Mouse (Mus musculus): ENCODE measurements at regions not wholly inside any gene's neighbourhood (a gene's known extent, or its start where the extent isn't known, plus 50 kb on each side); places are given as distances from the start of the nearest gene placed in this dataset.

- Histone ChIP-seq H3K9me3 (ENCODE audit: low read length) (0 out of 2 replicates have a peak, but pooled peaks cover 4% of the 10 kb centered on the region), H3K36me3 (ENCODE audit: insufficient read depth, low read length) (no peaks in the 10 kb centered on the region), H3K27me3 (ENCODE audit: insufficient read depth, low read length) (no peaks in the 10 kb centered on the region), H3K4me2 (replicated peaks; ENCODE audit: low read depth, low read length) (no peak overlapping the region), H3K27ac (ENCODE audit: low read length) (no peak overlapping the region), H3K9ac (replicated peaks; ENCODE audit: low read length) (no peak overlapping the region), H3K4me3 (ENCODE audit: low read length) (no peak overlapping the region), H3K4me1 (ENCODE audit: insufficient read depth, low read length) (no peaks in the 10 kb centered on the region)
- WGBS = 87% methylated on average over 7 of the region's 7 CpGs
- no peak for ATAC-seq (ENCODE audit: low FRiP score, low TSS enrichment)
These were observed 191.9 kb upstream of the Msx2 start for GRCm38 (mm10) chr13:53664631-53665230.

- Histone ChIP-seq H3K36me3 (ENCODE audit: insufficient read depth, low read length) (no peaks in the 10 kb centered on the region), H3K27ac (ENCODE audit: low read length) (no peak overlapping the region), H3K9ac (replicated peaks; ENCODE audit: low read length) (no peak overlapping the region), H3K4me1 (ENCODE audit: insufficient read depth, low read length) (no peaks in the 10 kb centered on the region), H3K4me2 (replicated peaks; ENCODE audit: low read depth, low read length) (no peak overlapping the region), H3K27me3 (ENCODE audit: insufficient read depth, low read length) (no peaks in the 10 kb centered on the region), H3K9me3 (ENCODE audit: low read length) (no peaks in the 10 kb centered on the region), H3K4me3 (ENCODE audit: low read length) (no peak overlapping the region)
- ATAC-seq (ENCODE audit: low FRiP score, low TSS enrichment) = no peak
- 40% methylated on average over 4 of the region's 4 CpGs for WGBS
These were observed 180.0 kb upstream of the Msx2 start for GRCm38 (mm10) chr13:53652826-53653225.

GRCm38 (mm10) chr13:53648353-53648752 lies 175.5 kb upstream of the Msx2 start:
- Histone ChIP-seq H3K4me3 (ENCODE audit: low read length) (no peak overlapping the region), H3K9ac (replicated peaks; ENCODE audit: low read length) (no peak overlapping the region), H3K27ac (ENCODE audit: low read length) (no peak overlapping the region), H3K4me1 (ENCODE audit: insufficient read depth, low read length) (no peaks in the 10 kb centered on the region), H3K9me3 (ENCODE audit: low read length) (no peaks in the 10 kb centered on the region), H3K36me3 (ENCODE audit: insufficient read depth, low read length) (no peaks in the 10 kb centered on the region), H3K27me3 (ENCODE audit: insufficient read depth, low read length) (no peaks in the 10 kb centered on the region), H3K4me2 (replicated peaks; ENCODE audit: low read depth, low read length) (no peak overlapping the region)
- ATAC-seq (ENCODE audit: low FRiP score, low TSS enrichment) = no peak
- WGBS = 94% methylated on average over 15 of the region's 15 CpGs

- H3K9ac ChIP-seq (replicated peaks; ENCODE audit: low read length) = no peak overlapping the region
- H3K27ac ChIP-seq (ENCODE audit: low read length) = no peak overlapping the region
- no peaks in the 10 kb centered on the region for H3K27me3 ChIP-seq (ENCODE audit: insufficient read depth, low read length)
- no peaks in the 10 kb centered on the region for H3K9me3 ChIP-seq (ENCODE audit: low read length)
- H3K4me3 ChIP-seq (ENCODE audit: low read length) = no peak overlapping the region
- H3K36me3 ChIP-seq (ENCODE audit: insufficient read depth, low read length) = no peaks in the 10 kb centered on the region
- H3K4me1 ChIP-seq (ENCODE audit: insufficient read depth, low read length) = no peaks in the 10 kb centered on the region
- ATAC-seq (ENCODE audit: low FRiP score, low TSS enrichment) = no peak
- H3K4me2 ChIP-seq (replicated peaks; ENCODE audit: low read depth, low read length) = no peak overlapping the region
- 76% methylated on average over 5 of the region's 5 CpGs for WGBS
These were observed 169.7 kb upstream of the Msx2 start for GRCm38 (mm10) chr13:53642557-53642956.

- no peaks in the 10 kb centered on the region for H3K27me3 ChIP-seq (ENCODE audit: insufficient read depth, low read length)
- no peak overlapping the region for H3K4me2 ChIP-seq (replicated peaks; ENCODE audit: low read depth, low read length)
- H3K4me1 ChIP-seq (ENCODE audit: insufficient read depth, low read length) = no peaks in the 10 kb centered on the region
- no peak overlapping the region for H3K27ac ChIP-seq (ENCODE audit: low read length)
- no peaks in the 10 kb centered on the region for H3K36me3 ChIP-seq (ENCODE audit: insufficient read depth, low read length)
- 82% methylated on average over 5 of the region's 5 CpGs for whole genome bisulfite sequencing
- H3K4me3 ChIP-seq (ENCODE audit: low read length) = no peak overlapping the region
- no peaks in the 10 kb centered on the region for H3K9me3 ChIP-seq (ENCODE audit: low read length)
- no peak for ATAC-seq (ENCODE audit: low FRiP score, low TSS enrichment)
- H3K9ac ChIP-seq (replicated peaks; ENCODE audit: low read length) = no peak overlapping the region
These were observed 166.7 kb upstream of the Msx2 start for GRCm38 (mm10) chr13:53639584-53639983.

GRCm38 (mm10) chr13:53639115-53639514 lies 166.2 kb upstream of the Msx2 start:
- Histone ChIP-seq H3K4me2 (replicated peaks; ENCODE audit: low read depth, low read length) (no peak overlapping the region), H3K27me3 (ENCODE audit: insufficient read depth, low read length) (no peaks in the 10 kb centered on the region), H3K36me3 (ENCODE audit: insufficient read depth, low read length) (no peaks in the 10 kb centered on the region), H3K4me1 (ENCODE audit: insufficient read depth, low read length) (no peaks in the 10 kb centered on the region), H3K4me3 (ENCODE audit: low read length) (no peak overlapping the region), H3K9me3 (ENCODE audit: low read length) (no peaks in the 10 kb centered on the region), H3K27ac (ENCODE audit: low read length) (no peak overlapping the region), H3K9ac (replicated peaks; ENCODE audit: low read length) (no peak overlapping the region)
- WGBS = 65% methylated on average over 10 of the region's 10 CpGs
- ATAC-seq (ENCODE audit: low FRiP score, low TSS enrichment) = no peak

- H3K36me3 ChIP-seq (ENCODE audit: insufficient read depth, low read length) = no peaks in the 10 kb centered on the region
These were observed 163.1 kb upstream of the Msx2 start for GRCm38 (mm10) chr13:53636011-53636410.

GRCm38 (mm10) chr13:53634637-53635203 lies 161.8 kb upstream of the Msx2 start:
- no peak for ATAC-seq (ENCODE audit: low FRiP score, low TSS enrichment)
- H3K9ac ChIP-seq (replicated peaks; ENCODE audit: low read length) = no peak overlapping the region
- WGBS = 58% methylated on average over 9 of the region's 9 CpGs
- no peak overlapping the region for H3K27ac ChIP-seq (ENCODE audit: low read length)
- H3K9me3 ChIP-seq (ENCODE audit: low read length) = no peaks in the 10 kb centered on the region
- H3K4me3 ChIP-seq (ENCODE audit: low read length) = no peak overlapping the region
- H3K36me3 ChIP-seq (ENCODE audit: insufficient read depth, low read length) = no peaks in the 10 kb centered on the region
- no peaks in the 10 kb centered on the region for H3K4me1 ChIP-seq (ENCODE audit: insufficient read depth, low read length)
- H3K4me2 ChIP-seq (replicated peaks; ENCODE audit: low read depth, low read length) = no peak overlapping the region
- no peaks in the 10 kb centered on the region for H3K27me3 ChIP-seq (ENCODE audit: insufficient read depth, low read length)

More at GRCm38 (mm10) chr13:53636011-53636410, 163.1 kb upstream of the Msx2 start:
- H3K4me2 ChIP-seq (replicated peaks; ENCODE audit: low read depth, low read length) = no peak overlapping the region
- no peak overlapping the region for H3K27ac ChIP-seq (ENCODE audit: low read length)
- no peaks in the 10 kb centered on the region for H3K4me1 ChIP-seq (ENCODE audit: insufficient read depth, low read length)
- H3K27me3 ChIP-seq (ENCODE audit: insufficient read depth, low read length) = no peaks in the 10 kb centered on the region
- H3K9ac ChIP-seq (replicated peaks; ENCODE audit: low read length) = no peak overlapping the region
- no peak for ATAC-seq (ENCODE audit: low FRiP score, low TSS enrichment)
- 65% methylated on average over 5 of the region's 5 CpGs for WGBS
- no peaks in the 10 kb centered on the region for H3K9me3 ChIP-seq (ENCODE audit: low read length)
- H3K4me3 ChIP-seq (ENCODE audit: low read length) = no peak overlapping the region

GRCm38 (mm10) chr13:53598050-53598449 lies 125.2 kb upstream of the Msx2 start:
- Histone ChIP-seq H3K4me3 (ENCODE audit: low read length) (no peak overlapping the region), H3K4me2 (replicated peaks; ENCODE audit: low read depth, low read length) (no peak overlapping the region), H3K4me1 (ENCODE audit: insufficient read depth, low read length) (no peaks in the 10 kb centered on the region), H3K27ac (ENCODE audit: low read length) (no peak overlapping the region), H3K27me3 (ENCODE audit: insufficient read depth, low read length) (peaks cover 12% of the 10 kb centered on the region; the same call in 1 of the 2 replicates), H3K9me3 (ENCODE audit: low read length) (no peaks in the 10 kb centered on the region), H3K9ac (replicated peaks; ENCODE audit: low read length) (no peak overlapping the region), H3K36me3 (ENCODE audit: insufficient read depth, low read length) (no peaks in the 10 kb centered on the region)
- 71% methylated on average over 10 of the region's 10 CpGs for WGBS
- ATAC-seq (ENCODE audit: low FRiP score, low TSS enrichment) = no peak

GRCm38 (mm10) chr13:53596871-53597800 lies 124.3 kb upstream of the Msx2 start:
- Histone ChIP-seq H3K9ac (replicated peaks; ENCODE audit: low read length) (no peak overlapping the region), H3K9me3 (ENCODE audit: low read length) (no peaks in the 10 kb centered on the region), H3K36me3 (ENCODE audit: insufficient read depth, low read length) (no peaks in the 10 kb centered on the region), H3K27me3 (ENCODE audit: insufficient read depth, low read length) (peaks cover 7% of the 10 kb centered on the region; the same call in 1 of the 2 replicates), H3K4me3 (ENCODE audit: low read length) (no peak overlapping the region), H3K4me2 (replicated peaks; ENCODE audit: low read depth, low read length) (no peak overlapping the region), H3K4me1 (ENCODE audit: insufficient read depth, low read length) (no peaks in the 10 kb centered on the region), H3K27ac (ENCODE audit: low read length) (no peak overlapping the region)
- 81% methylated on average over 19 of the region's 19 CpGs for WGBS
- ATAC-seq (ENCODE audit: low FRiP score, low TSS enrichment) = no peak

Measured in kidney, embryonic 16.5 days (tissue).